Mouse (Mus musculus) myocyte (in vitro differentiated cells): ENCODE results near the gene Tia1. TPM values are rescaled to one million over a fixed set of nuclear protein-coding genes. Genes with fewer than 3 reads are reported as not detected.
"Not testable (repeated sequence)": the region's sequence is repeated elsewhere in the genome, so short reads cannot be mapped to it uniquely, and the experiment has no call there.

Experiments used
- H3K27me3 ChIP-seq: one replicate; pipeline ENCODE4 v1.6.1; 2011; ENCODE audit not compliant: control insufficient read depth, insufficient read depth, insufficient read length
- H3K36me3 ChIP-seq: one replicate; pipeline ENCODE4 v1.6.1; 2011; ENCODE audit not compliant: control insufficient read depth, insufficient read depth
- H3K4me2 ChIP-seq: one replicate; pipeline ENCODE4 v1.6.1; 2011; ENCODE audit warnings: low read depth, control low read depth
- H3K4me3 ChIP-seq: one replicate; pipeline ENCODE4 v1.5.1; 2011; ENCODE audit warnings: mild to moderate bottlenecking, control low read depth, moderate library complexity
- H3K79me2 ChIP-seq: one replicate; pipeline ENCODE4 v1.6.1; 2011; ENCODE audit not compliant: control insufficient read depth, insufficient read depth
- H3ac ChIP-seq: one replicate; pipeline ENCODE4 v1.6.1; 2011; ENCODE audit not compliant: control insufficient read depth, insufficient read length
- CEBPB ChIP-seq: IDR thresholded peaks from 2 replicates; pipeline ENCODE4 v1.6.1; 2011; ENCODE audit warnings: mild to moderate bottlenecking, moderate library complexity; ENCODE audit not compliant: poor library complexity, insufficient read depth, severe bottlenecking
- E2F4 ChIP-seq: IDR thresholded peaks from one replicate; pipeline ENCODE4 v1.6.1; 2011; ENCODE audit warnings: mild to moderate bottlenecking, control low read depth, moderate library complexity; ENCODE audit not compliant: insufficient read depth
- MAX ChIP-seq: IDR thresholded peaks from one replicate; pipeline ENCODE4 v1.6.1; 2011; ENCODE audit warnings: low read depth, mild to moderate bottlenecking, control low read depth
- MYOD1 ChIP-seq, 3 experiments: IDR thresholded peaks; one replicate each; pipeline ENCODE4 v1.6.1; 2011; ENCODE audit warnings: control low read depth in 2 of 3, low read depth in 2 of 3, mild to moderate bottlenecking in 2 of 3, moderate library complexity in 1 of 3; ENCODE audit not compliant: insufficient read length in 2 of 3, control insufficient read depth in 1 of 3
- MYOG ChIP-seq, 3 experiments: IDR thresholded peaks; one replicate each; pipeline ENCODE4 v1.6.1; 2011; ENCODE audit warnings: control low read depth in 2 of 3, low read depth in 2 of 3, mild to moderate bottlenecking in 2 of 3; ENCODE audit not compliant: insufficient read length in 2 of 3, control insufficient read depth in 1 of 3, insufficient read depth in 1 of 3
- POLR2A ChIP-seq: IDR thresholded peaks from one replicate; pipeline ENCODE4 v1.6.1; 2011; ENCODE audit warnings: low read depth, mild to moderate bottlenecking, control low read depth, moderate library complexity; ENCODE audit not compliant: insufficient read length
- POLR2AphosphoS2 ChIP-seq: IDR thresholded peaks from one replicate; pipeline ENCODE4 v1.6.1; 2011; ENCODE audit warnings: low read depth, control low read depth; ENCODE audit not compliant: insufficient read length
- REST ChIP-seq: IDR thresholded peaks from one replicate; pipeline ENCODE4 v1.6.1; 2011; ENCODE audit warnings: mild to moderate bottlenecking, control low read depth, moderate library complexity; ENCODE audit not compliant: insufficient read depth, insufficient read length
- SRF ChIP-seq: IDR thresholded peaks from one replicate; pipeline ENCODE4 v1.6.1; 2011; ENCODE audit warnings: low read depth; ENCODE audit not compliant: control insufficient read depth, insufficient read length
- TCF12 ChIP-seq: IDR thresholded peaks from one replicate; pipeline ENCODE4 v1.6.1; 2011; ENCODE audit warnings: mild to moderate bottlenecking, control low read depth; ENCODE audit not compliant: poor library complexity, insufficient read depth, severe bottlenecking
- TCF3 ChIP-seq: IDR thresholded peaks from one replicate; pipeline ENCODE4 v1.6.1; 2011; ENCODE audit warnings: low read depth, control low read depth; ENCODE audit not compliant: insufficient read length
- USF1 ChIP-seq: IDR thresholded peaks from one replicate; pipeline ENCODE4 v1.6.1; 2011; ENCODE audit warnings: low read depth, mild to moderate bottlenecking, control low read depth, moderate library complexity
- polyA plus RNA-seq: library from polyadenylated mRNA; unstranded; fragments of >200 nt; fragmentation: generic; extraction: Trizol; gene quantifications from one replicate; pipeline ENCODE4 v1.2.1, GENCODE M21; 2012; ENCODE audit warnings: missing spikeins

The Tia1 gene
- polyA plus RNA-seq, 1 experiment = 12.8 TPM

DNA sequence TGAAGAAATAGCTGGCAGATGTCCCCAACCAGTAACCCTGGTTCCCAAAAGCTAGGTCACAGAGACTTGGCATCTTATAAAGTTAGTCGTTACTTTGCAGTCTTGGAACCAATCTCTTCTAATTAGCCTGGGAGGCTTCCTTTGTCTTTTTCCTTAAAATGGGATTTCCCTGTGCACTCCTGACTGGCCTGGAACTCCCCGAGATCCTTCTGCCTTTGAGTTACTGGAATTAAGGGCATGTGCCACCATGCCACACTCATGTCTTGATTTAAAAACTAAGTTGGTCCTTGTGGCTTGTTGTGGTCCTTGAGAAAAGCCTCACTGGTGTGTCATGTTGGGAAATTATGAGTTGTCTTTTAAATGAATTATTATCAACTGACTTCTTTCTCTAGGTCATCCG is 25.7 kb upstream of the Tia1 start:
- Histone ChIP-seq H3K4me3 (no peak overlapping the region), H3K79me2 (peaks cover 20% of the 10 kb centered on the region), H3K36me3 (peaks cover 25% of the 10 kb centered on the region), H3K4me2 (no peak overlapping the region), H3ac (no peak overlapping the region), H3K27me3 (no peaks in the 10 kb centered on the region)
- TF ChIP-seq TCF12 (no peak), MAX (no peak), POLR2A (no peak), SRF (no peak), CEBPB (no peak), MYOD1 (IDR thresholded peaks at IDR 0.05; ENCODE audit: control insufficient read depth in 1 of 3, insufficient read length in 2 of 3, low read depth in 2 of 3) (no peak), REST (no peak), E2F4 (no peak), POLR2AphosphoS2 (no peak), MYOG (IDR thresholded peaks at IDR 0.05; ENCODE audit: control insufficient read depth in 1 of 3, insufficient read depth in 1 of 3, insufficient read length in 2 of 3, low read depth in 2 of 3) (no peak), TCF3 (no peak), USF1 (no peak)

GRCm38 (mm10) chr6:86380112-86380511 is 23.9 kb upstream of the Tia1 start:
- not testable (repeated sequence) for H3ac ChIP-seq, H3K79me2 ChIP-seq, H3K4me3 ChIP-seq, H3K27me3 ChIP-seq, H3K4me2 ChIP-seq
- H3K36me3 ChIP-seq = peaks cover 25% of the 10 kb centered on the region

DNA sequence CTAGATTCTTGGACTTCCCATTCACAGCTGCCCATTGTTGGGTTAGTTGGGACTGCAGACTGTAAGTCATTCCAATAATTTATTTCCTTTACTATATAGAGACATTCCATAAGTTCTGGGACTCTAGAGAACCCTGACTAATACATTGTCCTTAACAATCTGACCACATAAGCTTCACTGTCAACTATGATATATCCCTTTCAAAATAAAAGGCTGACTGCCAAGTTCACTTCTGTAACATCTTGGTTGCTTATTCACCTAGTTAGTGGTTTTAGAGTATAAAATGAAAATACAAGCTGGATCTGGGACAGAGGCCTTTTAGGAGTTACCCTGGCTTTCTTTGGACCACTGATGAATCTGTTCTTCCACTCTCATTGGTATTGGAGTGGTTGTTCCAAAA is 21.5 kb upstream of the Tia1 start:
- no peak for TF ChIP-seq TCF3
- TF ChIP-seq REST = no peak
- no peak for TF ChIP-seq TCF12
- no peak for TF ChIP-seq USF1
- TF ChIP-seq POLR2A = no peak
- no peak overlapping the region for H3K4me2 ChIP-seq
- H3ac ChIP-seq = no peak overlapping the region
- H3K36me3 ChIP-seq = peaks cover 16% of the 10 kb centered on the region
- no peaks in the 10 kb centered on the region for H3K27me3 ChIP-seq
- H3K79me2 ChIP-seq = no peaks in the 10 kb centered on the region
- H3K4me3 ChIP-seq = no peak overlapping the region

DNA sequence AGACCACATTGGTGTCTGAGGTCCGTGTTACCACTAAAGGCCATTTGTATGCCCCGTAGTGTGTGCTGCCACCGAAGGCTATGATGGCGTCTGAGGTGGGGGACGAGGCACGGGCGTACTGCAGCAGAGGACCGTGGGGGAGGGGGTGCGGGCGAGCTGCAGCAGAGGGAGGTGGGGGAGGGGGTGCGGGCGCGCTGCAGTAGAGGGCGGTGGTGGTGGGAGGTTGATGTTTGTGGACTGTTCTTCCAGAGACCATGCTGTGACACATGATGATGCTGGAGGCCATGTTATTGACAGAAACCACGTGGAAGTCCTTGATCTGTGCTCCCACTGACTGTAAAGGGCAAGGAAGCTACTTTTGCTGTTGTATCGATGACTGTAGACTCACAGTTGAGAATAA is 20.6 kb upstream of the Tia1 start:
- Histone ChIP-seq H3K79me2 (no peaks in the 10 kb centered on the region), H3ac (no peak overlapping the region), H3K4me2 (no peak overlapping the region), H3K36me3 (peaks cover 9% of the 10 kb centered on the region), H3K27me3 (no peaks in the 10 kb centered on the region), H3K4me3 (no peak overlapping the region)
- no peak for TF ChIP-seq SRF
- no peak for TF ChIP-seq MYOG (IDR thresholded peaks at IDR 0.05; ENCODE audit: control insufficient read depth in 1 of 3, insufficient read depth in 1 of 3, insufficient read length in 2 of 3, low read depth in 2 of 3)
- TF ChIP-seq E2F4 = no peak
- TF ChIP-seq TCF12 = no peak
- no peak for TF ChIP-seq POLR2A
- TF ChIP-seq REST = no peak
- TF ChIP-seq TCF3 = no peak
- TF ChIP-seq MYOD1 (IDR thresholded peaks at IDR 0.05; ENCODE audit: control insufficient read depth in 1 of 3, insufficient read length in 2 of 3, low read depth in 2 of 3) = no peak
- no peak for TF ChIP-seq USF1
- no peak for TF ChIP-seq POLR2AphosphoS2
- no peak for TF ChIP-seq MAX
- no peak for TF ChIP-seq CEBPB

GRCm38 (mm10) chr6:86384692-86385091 is 19.3 kb upstream of the Tia1 start:
- Histone ChIP-seq H3K4me3 (no peak overlapping the region), H3K79me2 (no peaks in the 10 kb centered on the region), H3K4me2 (no peak overlapping the region), H3K36me3 (peaks cover 11% of the 10 kb centered on the region), H3K27me3 (no peaks in the 10 kb centered on the region), H3ac (no peak overlapping the region)
- TF ChIP-seq USF1 (no peak), E2F4 (no peak), MYOG (IDR thresholded peaks at IDR 0.05; ENCODE audit: control insufficient read depth in 1 of 3, insufficient read depth in 1 of 3, insufficient read length in 2 of 3, low read depth in 2 of 3) (no peak), POLR2AphosphoS2 (no peak), TCF3 (no peak), SRF (no peak), POLR2A (no peak), MYOD1 (IDR thresholded peaks at IDR 0.05; ENCODE audit: control insufficient read depth in 1 of 3, insufficient read length in 2 of 3, low read depth in 2 of 3) (no peak), CEBPB (no peak)
